Mouse (Mus musculus) bone marrow macrophage, adult 2 months (primary cell): ENCODE measurements around the gene Cox19. TPM values are rescaled to one million over a fixed set of nuclear protein-coding genes. Genes with fewer than 3 reads are reported as not detected.

Experiments
- H3K27ac ChIP-seq: 2 replicates; pipeline ENCODE4 v1.5.1; 2012; ENCODE audit warnings: low read depth, low read length; ENCODE audit not compliant: insufficient read depth
- H3K4me1 ChIP-seq: 2 replicates; pipeline ENCODE4 v1.6.1; 2012; ENCODE audit warnings: low read length; ENCODE audit not compliant: control insufficient read depth, insufficient read depth
- H3K4me3 ChIP-seq: 2 replicates; pipeline ENCODE4 v1.5.1; 2012; ENCODE audit warnings: mild to moderate bottlenecking, low read length, moderate library complexity; ENCODE audit not compliant: insufficient read depth
- CTCF ChIP-seq: IDR thresholded peaks from 2 replicates; pipeline ENCODE4 v1.5.1; 2012; ENCODE audit warnings: low read depth, mild to moderate bottlenecking, low read length, moderate library complexity
- POLR2A ChIP-seq: IDR thresholded peaks from 2 replicates; pipeline ENCODE4 v1.6.1; 2012; ENCODE audit warnings: mild to moderate bottlenecking, low read depth, low read length, borderline replicate concordance
- polyA plus RNA-seq: library from polyadenylated mRNA; stranded (reverse); fragments of >200 nt; gene quantifications from 2 replicates; pipeline ENCODE4 v1.2.4, GENCODE M21; 2012; ENCODE audit not compliant: missing spikeins, insufficient read depth, insufficient read length

The Cox19 gene
- polyA plus RNA-seq, result 31.4 and 36.1 TPM in 2 replicates

DNA sequence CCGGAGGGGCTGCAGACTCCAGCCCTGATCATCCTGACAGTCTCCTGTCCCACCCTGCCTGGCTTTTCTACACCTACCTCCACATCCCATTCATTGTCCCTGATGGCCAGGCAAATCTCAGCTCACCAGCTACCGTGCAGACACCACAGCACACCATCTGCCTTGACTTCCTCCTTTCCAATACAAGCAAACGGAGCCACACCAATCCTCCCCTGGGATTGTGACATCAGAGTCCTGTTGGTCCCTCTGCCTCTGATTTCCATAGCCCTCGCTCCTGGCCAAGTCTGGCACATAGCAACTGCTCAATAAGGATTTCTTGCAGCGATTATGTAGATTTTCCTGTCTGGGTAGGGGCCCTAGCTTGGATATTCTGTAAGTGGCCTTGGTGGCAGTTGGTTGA lies at the start of gene Cox19:
TSS of gene Cox19 (minus strand) at position 285 of the 400 bp plus-strand sequence.
- peaks cover 9% of the 10 kb centered on the region for H3K4me1 ChIP-seq
- TF ChIP-seq CTCF, result no peak
- TF ChIP-seq POLR2A, result no peak

GRCm38 (mm10) chr5:139399991-139400390 lies 48.8 kb upstream of the Cox19 start:
- H3K4me1 ChIP-seq, result peaks cover 40% of the 10 kb centered on the region
- no peak overlapping the region for H3K27ac ChIP-seq
- no peak overlapping the region for H3K4me3 ChIP-seq
- TF ChIP-seq CTCF (no peak), POLR2A (no peak)

More for the DNA sequence above, at the start of gene Cox19:
- Histone ChIP-seq H3K4me3 (no peak within 1 kb of the TSS), H3K27ac (no peak within 1 kb of the TSS)

DNA sequence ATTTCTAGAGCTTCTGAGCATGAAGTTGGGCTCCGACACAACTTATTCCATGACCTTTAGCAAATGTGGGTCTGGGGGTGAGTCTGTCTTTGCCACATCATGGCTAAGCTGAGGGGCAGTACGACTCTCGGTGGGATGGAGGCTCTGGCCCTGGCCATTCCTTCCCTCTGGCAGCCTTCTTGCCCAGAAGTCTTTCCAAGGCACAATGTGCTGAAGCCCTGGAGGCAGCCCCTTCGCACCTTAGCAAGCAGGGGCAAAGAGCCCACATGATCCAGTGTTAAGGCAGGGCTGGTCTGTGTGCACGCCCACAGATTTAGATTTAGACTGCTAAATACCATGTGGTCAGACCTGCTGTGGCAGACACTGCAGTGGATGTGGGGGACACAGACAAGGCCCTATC lies 47.6 kb upstream of the Cox19 start:
- no peak overlapping the region for H3K27ac ChIP-seq
- TF ChIP-seq POLR2A (no peak), CTCF (no peak)
- H3K4me1 ChIP-seq, result peaks cover 31% of the 10 kb centered on the region
- H3K4me3 ChIP-seq, result no peak overlapping the region

DNA sequence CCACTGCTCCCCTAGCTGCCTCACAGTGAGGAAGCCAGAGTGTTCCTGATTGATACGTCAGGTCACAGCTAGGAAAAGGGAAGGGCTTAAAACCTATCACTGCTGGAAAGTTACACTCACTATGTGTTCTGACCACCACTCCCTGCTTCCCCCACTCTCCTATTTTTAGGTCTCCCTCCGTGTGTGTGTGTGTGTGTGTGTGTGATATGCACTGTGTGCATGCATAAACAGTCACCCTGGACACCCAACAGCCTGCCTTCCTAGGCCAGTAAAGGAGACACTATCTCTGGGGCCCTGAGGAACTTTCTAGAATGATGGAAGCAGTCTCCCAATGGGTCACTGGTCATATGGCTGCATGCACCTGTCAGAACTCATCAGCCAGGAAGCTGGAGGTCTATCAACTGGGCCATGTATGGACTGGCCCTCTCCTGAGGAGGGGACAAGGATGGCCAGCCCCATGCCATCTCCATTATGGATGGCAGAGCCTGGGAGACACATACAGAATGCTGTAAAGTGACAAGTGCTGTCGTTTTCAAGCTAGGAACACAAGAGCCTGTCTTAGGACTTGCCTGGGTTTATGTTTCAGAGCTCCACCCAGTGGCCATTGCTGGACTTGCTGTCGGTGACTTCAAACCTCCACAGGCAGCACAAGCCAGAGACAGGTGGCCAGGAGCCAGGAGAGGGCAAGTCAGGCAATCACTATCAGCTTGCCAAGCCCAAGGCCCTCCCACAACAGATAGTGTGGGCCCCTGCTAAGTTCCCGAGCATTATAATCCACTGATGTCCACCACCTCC lies 46.9 kb upstream of the Cox19 start:
- Histone ChIP-seq H3K4me3 (no peak overlapping the region), H3K27ac (peak overlapping the region; percentile 12), H3K4me1 (peaks cover 26% of the 10 kb centered on the region)
- no peak for TF ChIP-seq POLR2A
- peak; percentile 39 for TF ChIP-seq CTCF

GRCm38 (mm10) chr5:139397359-139397916 lies 46.2 kb upstream of the Cox19 start:
- TF ChIP-seq CTCF (no peak), POLR2A (no peak)
- Histone ChIP-seq H3K4me1 (peaks cover 19% of the 10 kb centered on the region), H3K27ac (peak overlapping the region; percentile 12; the same call in 1 of the 2 replicates), H3K4me3 (no peak overlapping the region)

- peaks cover 16% of the 10 kb centered on the region for H3K4me1 ChIP-seq
- TF ChIP-seq CTCF (no peak), POLR2A (no peak)
- H3K4me3 ChIP-seq, result no peak overlapping the region
- H3K27ac ChIP-seq, result no peak overlapping the region
Observed at GRCm38 (mm10) chr5:139395528-139395927, 44.3 kb upstream of the Cox19 start.

DNA sequence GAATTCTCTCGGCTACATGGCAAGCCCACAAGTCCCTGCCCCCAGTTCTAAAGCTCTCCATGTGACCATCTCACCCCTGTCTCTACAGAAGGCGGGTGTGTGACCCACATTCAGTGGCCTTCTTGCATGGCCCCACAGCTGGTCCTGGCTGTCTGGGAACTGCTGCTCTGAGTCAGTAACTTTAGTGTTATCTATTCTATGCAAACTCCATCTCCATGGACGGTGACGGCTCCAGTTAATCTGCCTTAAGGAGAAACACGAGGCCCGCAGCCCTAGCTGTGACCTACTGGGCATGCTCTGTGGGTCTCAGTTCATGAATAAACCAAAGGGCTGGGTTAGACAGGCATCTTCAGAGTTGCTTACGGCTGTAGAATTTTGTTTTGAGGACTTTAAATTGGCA lies 43.2 kb upstream of the Cox19 start:
- Histone ChIP-seq H3K4me3 (no peak overlapping the region), H3K27ac (no peak overlapping the region), H3K4me1 (peaks cover 21% of the 10 kb centered on the region)
- TF ChIP-seq CTCF, result no peak
- TF ChIP-seq POLR2A, result no peak

GRCm38 (mm10) chr5:139393197-139393588 lies 42.0 kb upstream of the Cox19 start:
- no peak for TF ChIP-seq POLR2A
- no peak for TF ChIP-seq CTCF
- Histone ChIP-seq H3K4me1 (peaks cover 28% of the 10 kb centered on the region), H3K27ac (no peak overlapping the region), H3K4me3 (no peak overlapping the region)

DNA sequence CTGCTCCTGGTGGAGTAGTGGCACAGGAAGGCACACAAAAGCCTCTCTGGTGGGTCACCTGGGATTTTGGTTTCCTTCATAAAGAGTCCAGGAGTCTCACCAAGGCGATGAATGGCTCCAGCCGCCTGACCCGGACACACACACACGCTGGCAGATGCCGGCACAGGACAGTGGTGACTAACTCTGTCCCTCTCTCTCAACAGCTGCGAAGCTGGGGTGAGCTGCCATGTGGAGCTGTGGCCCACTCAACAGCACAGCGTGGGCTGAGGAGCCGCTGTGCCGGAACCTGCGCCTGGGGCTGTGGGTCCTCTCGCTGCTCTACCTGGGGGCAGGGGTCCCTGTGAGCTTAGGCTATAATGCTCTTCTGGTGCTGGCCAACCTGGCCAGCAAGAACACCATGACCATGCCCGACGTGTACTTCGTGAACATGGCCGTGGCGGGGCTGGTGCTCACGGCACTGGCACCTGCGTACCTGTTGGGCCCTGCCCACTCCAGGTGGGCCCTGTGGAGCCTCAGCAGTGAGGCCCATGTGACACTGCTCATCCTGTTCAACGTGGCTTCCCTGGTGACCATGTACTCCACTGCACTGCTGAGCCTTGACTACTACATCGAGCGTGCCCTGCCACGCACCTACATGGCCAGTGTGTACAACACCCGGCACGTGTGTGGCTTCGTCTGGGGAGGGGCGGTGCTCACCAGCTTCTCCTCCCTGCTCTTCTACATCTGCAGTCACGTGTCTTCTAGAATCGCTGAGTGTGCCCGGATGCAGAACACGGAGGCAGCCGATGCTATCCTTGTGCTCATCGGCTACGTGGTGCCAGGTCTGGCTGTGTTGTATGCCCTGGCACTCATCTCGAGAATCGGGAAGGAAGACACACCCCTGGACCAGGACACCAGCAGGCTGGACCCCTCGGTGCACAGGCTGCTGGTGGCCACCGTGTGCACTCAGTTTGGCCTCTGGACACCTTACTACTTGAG lies 41.3 kb upstream of the Cox19 start:
- TF ChIP-seq CTCF (no peak), POLR2A (no peak)
- no peak overlapping the region for H3K27ac ChIP-seq
- H3K4me1 ChIP-seq, result peaks cover 28% of the 10 kb centered on the region
- H3K4me3 ChIP-seq, result no peak overlapping the region
